Mouse (Mus musculus): ENCODE data around the gene Cul7.

DNA sequence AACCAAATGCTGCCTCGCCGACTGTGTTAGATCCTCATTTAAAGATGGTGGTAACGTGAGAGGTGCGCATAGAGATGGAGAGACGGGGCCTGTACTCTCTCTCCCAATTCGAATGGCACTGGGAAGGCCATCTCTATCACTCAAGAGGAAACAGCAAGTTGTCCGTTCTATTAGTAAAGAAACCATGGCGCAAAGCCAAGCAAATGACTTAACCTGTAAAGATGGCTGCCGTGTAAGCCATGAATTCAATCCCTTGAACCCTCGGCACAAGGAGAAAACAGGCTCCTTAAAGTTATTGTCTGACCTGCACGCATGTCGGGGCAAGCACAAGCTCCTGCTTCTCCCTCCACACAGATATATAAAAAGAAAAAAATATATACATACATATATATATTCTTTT is 32.3 kb upstream of the Cul7 start:
- TF ChIP-seq CTCF (conservative IDR thresholded peaks at IDR 0.05 in 1 of 2, IDR thresholded peaks at IDR 0.05 in 1 of 2; ENCODE audit: low read depth in 2 of 2, low read length in 2 of 2), result no peak
- TF ChIP-seq IRF4 (IDR thresholded peaks at IDR 0.05; ENCODE audit: low read depth, low read length), result no peak
- TF ChIP-seq TBP (conservative IDR thresholded peaks at IDR 0.05; ENCODE audit: low read depth, low read length), result no peak
- TF ChIP-seq EP300 (IDR thresholded peaks at IDR 0.05; ENCODE audit: low read length), result no peak
- no peak for TF ChIP-seq CHD2 (IDR thresholded peaks at IDR 0.05; ENCODE audit: low read length)
- no peak for TF ChIP-seq CHD1 (IDR thresholded peaks at IDR 0.05; ENCODE audit: low read depth, low read length)
- TF ChIP-seq RCOR1 (conservative IDR thresholded peaks at IDR 0.05; ENCODE audit: low read depth, low read length), result no peak
- TF ChIP-seq ZC3H11A (IDR thresholded peaks at IDR 0.05; ENCODE audit: low read depth, low read length), result no peak
- TF ChIP-seq MYC (IDR thresholded peaks at IDR 0.05; ENCODE audit: low read depth, low read length), result no peak
- TF ChIP-seq ZNF384 (IDR thresholded peaks at IDR 0.05; ENCODE audit: low read depth, low read length), result no peak

Data from CH12.LX (cell line).